Mouse (Mus musculus) forebrain, embryonic 12.5 days (tissue): ENCODE measurements around the gene Tyms. TPM values are rescaled to one million over a fixed set of nuclear protein-coding genes. Genes with fewer than 3 reads are reported as not detected.
A peak's percentile ranks its signal among the peaks of the same experiment; 100 is the strongest.
"Not testable (repeated sequence)": the region's sequence is repeated elsewhere in the genome, so short reads cannot be mapped to it uniquely, and the experiment has no call there.

Experiments
- ATAC-seq: fragments of 200-750 bp; cut with Nextera tagmentation; 2 replicates; pipeline ENCODE4 v1.8.0; 2017; ENCODE audit warnings: moderate TSS enrichment; ENCODE audit not compliant: low FRiP score
- H3K27ac ChIP-seq: fragments of 300-500 bp; sonication (generic); 2 replicates; pipeline ENCODE4 v1.5.1; 2016; ENCODE audit warnings: mild to moderate bottlenecking
- H3K27me3 ChIP-seq: fragments of 300-500 bp; sonication (generic); 2 replicates; pipeline ENCODE4 v1.6.1; 2016; ENCODE audit warnings: mild to moderate bottlenecking
- H3K36me3 ChIP-seq: fragments of 300-500 bp; sonication (generic); replicated peaks from 2 replicates; pipeline ENCODE4 v1.6.1; 2016; ENCODE audit warnings: mild to moderate bottlenecking
- H3K4me1 ChIP-seq: fragments of 300-500 bp; sonication (generic); 2 replicates; pipeline ENCODE4 v1.6.1; 2016
- H3K4me2 ChIP-seq: fragments of 300-500 bp; sonication (generic); 2 replicates; pipeline ENCODE4 v1.6.1; 2016; ENCODE audit warnings: mild to moderate bottlenecking, moderate library complexity
- H3K4me3 ChIP-seq: fragments of 300-500 bp; sonication (generic); replicated peaks from 2 replicates; pipeline ENCODE4 v1.5.1; 2016; ENCODE audit warnings: mild to moderate bottlenecking
- H3K9ac ChIP-seq: fragments of 300-500 bp; sonication (generic); 2 replicates; pipeline ENCODE4 v1.6.1; 2016; ENCODE audit warnings: mild to moderate bottlenecking
- H3K9me3 ChIP-seq: fragments of 300-500 bp; sonication (generic); 2 replicates; pipeline ENCODE4 v1.6.1; 2016
- WGBS: fragments of 180-500 bp; shearing (Covaris S2); methylation state at CpG from one replicate; pipeline ENCODE4 v1.1.7; 2016; 5-methylcytosine and 5-hydroxymethylcytosine counted together
- polyA plus RNA-seq: library from polyadenylated mRNA; unstranded; fragments of >200 nt; fragmentation: Nextera tagmentation; extraction: Ambion mirVana; gene quantifications from 2 replicates; pipeline ENCODE4 v1.2.1, GENCODE M21; 2016

Gene Tyms
- polyA plus RNA-seq, 1 experiment from 2014 or later: 241 TPM

- no peak for ATAC-seq
- Histone ChIP-seq H3K27ac (no peak overlapping the region), H3K27me3 (no peaks in the 10 kb centered on the region), H3K9me3 (no peaks in the 10 kb centered on the region), H3K4me3 (no peak overlapping the region), H3K9ac (no peak overlapping the region), H3K4me2 (no peak overlapping the region), H3K36me3 (no peaks in the 10 kb centered on the region), H3K4me1 (no peaks in the 10 kb centered on the region)
- 73% methylated on average over 6 of the region's 6 CpGs for WGBS
Measured at GRCm38 (mm10) chr5:30095731-30096130, 22.3 kb upstream of the Tyms start.

- H3K9ac ChIP-seq: no peak overlapping the region
- H3K36me3 ChIP-seq: no peaks in the 10 kb centered on the region
- no peak overlapping the region for H3K27ac ChIP-seq
- 64% methylated on average over 2 of the region's 2 CpGs for WGBS
- ATAC-seq: no peak
- H3K27me3 ChIP-seq: no peaks in the 10 kb centered on the region
- H3K4me2 ChIP-seq: no peak overlapping the region
- H3K4me3 ChIP-seq: no peak overlapping the region
- no peaks in the 10 kb centered on the region for H3K9me3 ChIP-seq
- no peaks in the 10 kb centered on the region for H3K4me1 ChIP-seq
Measured at GRCm38 (mm10) chr5:30094399-30094798, 21.0 kb upstream of the Tyms start.

GRCm38 (mm10) chr5:30092701-30093100 lies 19.3 kb upstream of the Tyms start:
- no peak overlapping the region for H3K4me3 ChIP-seq
- no peak overlapping the region for H3K27ac ChIP-seq
- no peaks in the 10 kb centered on the region for H3K4me1 ChIP-seq
- no peaks in the 10 kb centered on the region for H3K9me3 ChIP-seq
- H3K27me3 ChIP-seq: no peaks in the 10 kb centered on the region
- no peak overlapping the region for H3K4me2 ChIP-seq
- H3K9ac ChIP-seq: no peak overlapping the region
- 63% methylated on average over 13 of the region's 13 CpGs for WGBS
- H3K36me3 ChIP-seq: no peaks in the 10 kb centered on the region
- no peak for ATAC-seq

- Histone ChIP-seq H3K4me2 (peak overlapping the region; percentile 79), H3K36me3 (peaks cover 41% of the 10 kb centered on the region), H3K4me1 (peaks cover 15% of the 10 kb centered on the region), H3K9me3 (no peaks in the 10 kb centered on the region), H3K27ac (0 out of 2 replicates have a peak overlapping the region, but pooled peaks have one; percentile 32), H3K27me3 (no peaks in the 10 kb centered on the region), H3K4me3 (peak overlapping the region; percentile 78), H3K9ac (peak overlapping the region; percentile 87)
- WGBS: 48% methylated on average over 3 of the region's 3 CpGs
- ATAC-seq: peak; percentile 58; the same call in 1 of the 2 replicates
Measured at GRCm38 (mm10) chr5:30072377-30072776, 1.0 kb downstream of the Tyms start.

- Histone ChIP-seq H3K36me3 (peaks cover 47% of the 10 kb centered on the region), H3K9ac (peak overlapping the region; percentile 26; the same call in 1 of the 2 replicates), H3K4me1 (peaks cover 15% of the 10 kb centered on the region), H3K9me3 (no peaks in the 10 kb centered on the region), H3K27ac (no peak overlapping the region), H3K4me2 (peak overlapping the region; percentile 79), H3K27me3 (no peaks in the 10 kb centered on the region), H3K4me3 (peak overlapping the region; percentile 78)
- WGBS: 81% methylated on average over 6 of the region's 6 CpGs
- ATAC-seq: no peak
Measured at GRCm38 (mm10) chr5:30071677-30072076, 1.7 kb downstream of the Tyms start.

GRCm38 (mm10) chr5:30067726-30068125 lies 5.7 kb downstream of the Tyms start:
- peaks cover 76% of the 10 kb centered on the region for H3K36me3 ChIP-seq
- no peak overlapping the region for H3K4me3 ChIP-seq
- H3K4me1 ChIP-seq: peaks cover 12% of the 10 kb centered on the region
- no peaks in the 10 kb centered on the region for H3K27me3 ChIP-seq
- H3K9ac ChIP-seq: no peak overlapping the region
- H3K4me2 ChIP-seq: no peak overlapping the region
- no peak overlapping the region for H3K27ac ChIP-seq
- 79% methylated on average over 6 of the region's 6 CpGs for WGBS
- H3K9me3 ChIP-seq: no peaks in the 10 kb centered on the region
- no peak for ATAC-seq

GRCm38 (mm10) chr5:30059607-30060006 lies 13.8 kb downstream of the Tyms start:
- WGBS: 59% methylated on average over 5 of the region's 5 CpGs
- H3K9me3 ChIP-seq, H3K4me1 ChIP-seq, H3K4me2 ChIP-seq, ATAC-seq, H3K4me3 ChIP-seq, H3K27me3 ChIP-seq, H3K9ac ChIP-seq, H3K27ac ChIP-seq: not testable (repeated sequence)
- H3K36me3 ChIP-seq: peaks cover 42% of the 10 kb centered on the region

GRCm38 (mm10) chr5:30058216-30058731 lies 15.1 kb downstream of the Tyms start:
- Histone ChIP-seq H3K27me3 (no peaks in the 10 kb centered on the region), H3K36me3 (peaks cover 31% of the 10 kb centered on the region), H3K27ac (no peak overlapping the region), H3K4me1 (peaks cover 6% of the 10 kb centered on the region), H3K4me2 (no peak overlapping the region), H3K4me3 (no peak overlapping the region), H3K9ac (no peak overlapping the region), H3K9me3 (no peaks in the 10 kb centered on the region)
- 50% methylated on average over 6 of the region's 6 CpGs for WGBS
- no peak for ATAC-seq

- not testable (repeated sequence) for H3K4me2 ChIP-seq, H3K27ac ChIP-seq, H3K9ac ChIP-seq, H3K27me3 ChIP-seq, H3K36me3 ChIP-seq, H3K9me3 ChIP-seq, H3K4me3 ChIP-seq, ATAC-seq, H3K4me1 ChIP-seq
- 84% methylated on average over 4 of the region's 4 CpGs for WGBS
Measured at GRCm38 (mm10) chr5:30039841-30040240, 33.6 kb downstream of the Tyms start.

- not testable (repeated sequence) for H3K4me2 ChIP-seq, H3K9ac ChIP-seq, H3K27me3 ChIP-seq, H3K4me1 ChIP-seq, H3K36me3 ChIP-seq, ATAC-seq, H3K4me3 ChIP-seq, H3K9me3 ChIP-seq, H3K27ac ChIP-seq
- 95% methylated on average over 5 of the region's 5 CpGs for WGBS
Measured at GRCm38 (mm10) chr5:30039324-30039723, 34.1 kb downstream of the Tyms start.

- ATAC-seq, H3K9ac ChIP-seq, H3K4me1 ChIP-seq, H3K27ac ChIP-seq, H3K4me2 ChIP-seq, H3K36me3 ChIP-seq, H3K27me3 ChIP-seq, H3K4me3 ChIP-seq, H3K9me3 ChIP-seq: not testable (repeated sequence)
- 93% methylated on average over 2 of the region's 2 CpGs for WGBS
Measured at GRCm38 (mm10) chr5:30037111-30037510, 36.3 kb downstream of the Tyms start.

GRCm38 (mm10) chr5:30035862-30036261 lies 37.6 kb downstream of the Tyms start:
- H3K27ac ChIP-seq, H3K4me1 ChIP-seq, H3K36me3 ChIP-seq, H3K4me3 ChIP-seq, ATAC-seq, H3K4me2 ChIP-seq, H3K9me3 ChIP-seq, H3K27me3 ChIP-seq, H3K9ac ChIP-seq: not testable (repeated sequence)
- 90% methylated on average over 4 of the region's 4 CpGs for WGBS

GRCm38 (mm10) chr5:30014580-30014979 lies 58.8 kb downstream of the Tyms start:
- 60% methylated on average over 2 of the region's 2 CpGs for WGBS
- H3K4me3 ChIP-seq: no peak overlapping the region
- no peaks in the 10 kb centered on the region for H3K36me3 ChIP-seq
- H3K4me2 ChIP-seq: no peak overlapping the region
- ATAC-seq: no peak
- no peak overlapping the region for H3K27ac ChIP-seq
- no peaks in the 10 kb centered on the region for H3K9me3 ChIP-seq
- H3K4me1 ChIP-seq: no peaks in the 10 kb centered on the region
- no peaks in the 10 kb centered on the region for H3K27me3 ChIP-seq
- no peak overlapping the region for H3K9ac ChIP-seq
